Mouse (Mus musculus) brain, embryonic 14.5 days (tissue): Measurements from ENCODE around the gene Dpm2.

Experiments used
- CTCF ChIP-seq: fragments of 200-500 bp; IDR thresholded peaks from 2 replicates; pipeline ENCODE4 v1.5.1; 2012; ENCODE audit warnings: inconsistent platforms, mild to moderate bottlenecking, moderate library complexity, borderline replicate concordance; ENCODE audit not compliant: insufficient read depth, insufficient read length; ENCODE audit errors: extremely low read depth
- POLR2A ChIP-seq: fragments of 200-500 bp; IDR thresholded peaks from 2 replicates; pipeline ENCODE4 v1.6.1; 2012; ENCODE audit warnings: mild to moderate bottlenecking, inconsistent platforms, borderline replicate concordance; ENCODE audit not compliant: poor library complexity, insufficient read depth, insufficient read length, severe bottlenecking; ENCODE audit errors: extremely low read depth

- no peak for TF ChIP-seq POLR2A
- no peak for TF ChIP-seq CTCF
These were observed 44.8 kb upstream of the Dpm2 start for GRCm38 (mm10) chr2:32525816-32526215.
